Mouse (Mus musculus) naive thymus-derived CD4-positive, alpha-beta T cell, adult 5 months (primary cell): ENCODE measurements around the gene Top2b. TPM values are rescaled to one million over a fixed set of nuclear protein-coding genes. Genes with fewer than 3 reads are reported as not detected.

Experiments used
- polyA plus RNA-seq: library from polyadenylated mRNA; unstranded; fragments of 100-300 nt; shearing (Covaris generic); gene quantifications from one replicate; pipeline ENCODE4 v1.2.1, GENCODE M21; 2017

The Top2b gene
- 226 TPM for polyA plus RNA-seq

DNA sequence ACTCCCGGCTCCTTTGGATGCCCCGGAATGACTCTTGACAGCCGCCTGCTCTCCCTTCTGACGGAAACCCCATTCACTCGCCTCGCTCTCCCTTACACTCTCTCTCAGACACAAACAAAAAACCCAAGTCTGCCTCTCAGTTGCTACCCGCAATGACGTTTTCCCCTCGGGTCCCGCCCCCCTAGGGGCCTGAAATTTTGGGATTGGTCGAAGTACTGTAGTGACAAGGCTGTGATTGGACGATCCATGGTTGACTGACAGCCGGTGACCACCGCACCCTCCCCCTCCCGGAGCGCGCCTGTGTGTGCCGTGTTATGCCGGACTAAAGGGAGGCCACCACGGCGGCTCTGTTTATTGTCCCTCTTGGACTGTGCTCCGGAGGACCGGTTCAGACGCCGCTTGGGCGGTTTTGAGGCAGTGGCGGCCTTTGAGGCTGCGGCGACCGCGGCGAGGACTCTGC lies at the start of gene Top2b:
Top2b (plus strand) TSS at position 302 of the 460 bp plus-strand sequence.

Other genes with a start within 250 kb of the Top2b start
- gene Ngly1, start 115.9 kb upstream of the Top2b start, polyA plus RNA-seq: 102 TPM
- gene Oxsm, start 115.4 kb upstream of the Top2b start, polyA plus RNA-seq: 3.0 TPM